Mouse (Mus musculus): ENCODE results near the gene Epn3.

The Epn3 gene

GRCm38 (mm10) chr11:94469136-94470064 lies 30.4 kb downstream of the Epn3 start:
- no peak for DNase-seq (ENCODE audit: low spot score)

- no peak for DNase-seq (ENCODE audit: low spot score)
Measured at GRCm38 (mm10) chr11:94468582-94469064, 31.2 kb downstream of the Epn3 start.

GRCm38 (mm10) chr11:94466333-94466855 lies 33.4 kb downstream of the Epn3 start:
- DNase-seq (ENCODE audit: low spot score), result no peak

GRCm38 (mm10) chr11:94464170-94464569 lies 35.6 kb downstream of the Epn3 start:
- DNase-seq (ENCODE audit: low spot score), result no peak

- DNase-seq (ENCODE audit: low spot score), result no peak
Measured at GRCm38 (mm10) chr11:94461856-94462255, 37.9 kb downstream of the Epn3 start.

GRCm38 (mm10) chr11:94457001-94457400 lies 42.8 kb downstream of the Epn3 start:
- DNase-seq (ENCODE audit: low spot score), result no peak

- DNase-seq (ENCODE audit: low spot score), result peak; percentile 62
Measured at GRCm38 (mm10) chr11:94456347-94456746, 43.4 kb downstream of the Epn3 start.

- DNase-seq (ENCODE audit: low spot score), result no peak
Measured at GRCm38 (mm10) chr11:94455161-94455820, 44.5 kb downstream of the Epn3 start.

GRCm38 (mm10) chr11:94454756-94455155 lies 45.0 kb downstream of the Epn3 start:
- DNase-seq (ENCODE audit: low spot score), result no peak

- DNase-seq (ENCODE audit: low spot score), result no peak
Measured at GRCm38 (mm10) chr11:94451091-94451773, 48.5 kb downstream of the Epn3 start.

- DNase-seq (ENCODE audit: low spot score), result no peak
Measured at GRCm38 (mm10) chr11:94449886-94450285, 49.9 kb downstream of the Epn3 start.

GRCm38 (mm10) chr11:94449239-94449638 lies 50.5 kb downstream of the Epn3 start:
- DNase-seq (ENCODE audit: low spot score), result no peak

GRCm38 (mm10) chr11:94447017-94447416 lies 52.8 kb downstream of the Epn3 start:
- no peak for DNase-seq (ENCODE audit: low spot score)

- no peak for DNase-seq (ENCODE audit: low spot score)
Measured at GRCm38 (mm10) chr11:94445300-94445699, 54.5 kb downstream of the Epn3 start.

GRCm38 (mm10) chr11:94444829-94445228 lies 54.9 kb downstream of the Epn3 start:
- DNase-seq (ENCODE audit: low spot score), result no peak

- DNase-seq (ENCODE audit: low spot score), result no peak
Measured at GRCm38 (mm10) chr11:94441752-94442151, 58.0 kb downstream of the Epn3 start.

- no peak for DNase-seq (ENCODE audit: low spot score)
Measured at GRCm38 (mm10) chr11:94441122-94441521, 58.7 kb downstream of the Epn3 start.

- DNase-seq (ENCODE audit: low spot score), result no peak
Measured at GRCm38 (mm10) chr11:94440421-94440820, 59.4 kb downstream of the Epn3 start.

All from c-Kit-positive CD71-positive TER-119-positive erythroid progenitor cells, embryonic 14.5 days (primary cell).